Mouse (Mus musculus) small intestine, adult 2 months (tissue): ENCODE data around the gene Rab11b.

ENCODE experiments used
- CTCF ChIP-seq: fragments of 200-500 bp; IDR thresholded peaks from 2 replicates; pipeline ENCODE4 v1.5.1; 2012; ENCODE audit warnings: low read depth, mild to moderate bottlenecking, control low read depth, inconsistent platforms, low read length, moderate library complexity, mixed read lengths; ENCODE audit not compliant: insufficient replicate concordance, insufficient read length; ENCODE audit errors: extremely low read depth
- POLR2A ChIP-seq: fragments of 200-500 bp; IDR thresholded peaks from 2 replicates; pipeline ENCODE4 v1.6.1; 2012; ENCODE audit warnings: low read depth, mild to moderate bottlenecking, control low read depth, inconsistent platforms, low read length, moderate library complexity

- TF ChIP-seq POLR2A: no peak
- TF ChIP-seq CTCF: no peak
Measured at GRCm38 (mm10) chr17:33807181-33807888, 47.0 kb upstream of the Rab11b start.
